Mouse (Mus musculus) bone marrow macrophage, adult 2 months (primary cell): Measurements from ENCODE around the gene Fam186b. TPM values are rescaled to one million over a fixed set of nuclear protein-coding genes. Genes with fewer than 3 reads are reported as not detected.

Source experiments
- H3K27ac ChIP-seq: 2 replicates; pipeline ENCODE4 v1.5.1; 2012; ENCODE audit warnings: low read depth, low read length; ENCODE audit not compliant: insufficient read depth
- H3K4me1 ChIP-seq: 2 replicates; pipeline ENCODE4 v1.6.1; 2012; ENCODE audit warnings: low read length; ENCODE audit not compliant: control insufficient read depth, insufficient read depth
- H3K4me3 ChIP-seq: 2 replicates; pipeline ENCODE4 v1.5.1; 2012; ENCODE audit warnings: mild to moderate bottlenecking, low read length, moderate library complexity; ENCODE audit not compliant: insufficient read depth
- CTCF ChIP-seq: IDR thresholded peaks from 2 replicates; pipeline ENCODE4 v1.5.1; 2012; ENCODE audit warnings: low read depth, mild to moderate bottlenecking, low read length, moderate library complexity
- POLR2A ChIP-seq: IDR thresholded peaks from 2 replicates; pipeline ENCODE4 v1.6.1; 2012; ENCODE audit warnings: mild to moderate bottlenecking, low read depth, low read length, borderline replicate concordance
- polyA plus RNA-seq: library from polyadenylated mRNA; stranded (reverse); fragments of >200 nt; gene quantifications from 2 replicates; pipeline ENCODE4 v1.2.4, GENCODE M21; 2012; ENCODE audit not compliant: missing spikeins, insufficient read depth, insufficient read length

The Fam186b gene
- polyA plus RNA-seq, 1 experiment = not detected

DNA sequence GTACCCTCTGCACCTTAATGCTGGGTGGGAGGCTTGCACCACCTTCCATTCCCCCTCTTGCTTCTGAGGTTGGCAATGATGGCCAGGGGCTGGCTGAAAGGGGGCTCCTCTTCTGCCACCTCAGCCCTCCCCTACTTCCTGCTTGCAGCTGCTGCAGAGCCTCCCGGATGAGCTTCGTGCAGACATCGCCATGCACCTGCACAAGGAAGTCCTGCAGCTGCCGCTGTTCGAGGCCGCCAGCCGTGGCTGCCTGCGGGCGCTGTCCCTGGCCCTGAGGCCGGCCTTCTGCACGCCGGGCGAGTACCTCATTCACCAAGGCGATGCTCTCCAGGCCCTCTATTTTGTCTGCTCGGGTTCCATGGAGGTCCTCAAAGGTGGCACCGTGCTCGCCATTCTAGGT is 62.0 kb downstream of the Fam186b start:
- no peaks in the 10 kb centered on the region for H3K4me1 ChIP-seq
- H3K27ac ChIP-seq = no peak overlapping the region
- no peak for TF ChIP-seq POLR2A
- H3K4me3 ChIP-seq = no peak overlapping the region

DNA sequence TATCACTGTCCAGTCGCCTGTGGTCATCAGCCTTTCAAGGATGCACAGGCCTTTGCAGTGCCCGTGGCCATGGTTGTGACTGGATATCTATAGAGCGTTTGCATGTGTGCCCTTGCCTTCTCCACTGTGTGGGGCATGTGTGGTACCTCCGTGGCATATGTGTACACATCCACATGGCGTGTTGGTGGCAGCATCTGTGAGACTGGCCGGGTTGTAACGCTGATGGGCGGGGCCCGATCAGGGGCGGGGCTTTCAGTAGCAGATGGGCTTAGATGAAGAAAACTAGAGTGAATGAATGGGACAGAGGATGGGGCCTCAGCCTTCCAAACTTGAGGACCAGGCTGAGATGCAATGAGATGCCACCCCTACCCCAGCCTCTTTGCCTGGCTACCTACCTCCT is 63.7 kb downstream of the Fam186b start:
- H3K27ac ChIP-seq = no peak overlapping the region
- no peaks in the 10 kb centered on the region for H3K4me1 ChIP-seq
- TF ChIP-seq CTCF (no peak), POLR2A (no peak)
- no peak overlapping the region for H3K4me3 ChIP-seq

DNA sequence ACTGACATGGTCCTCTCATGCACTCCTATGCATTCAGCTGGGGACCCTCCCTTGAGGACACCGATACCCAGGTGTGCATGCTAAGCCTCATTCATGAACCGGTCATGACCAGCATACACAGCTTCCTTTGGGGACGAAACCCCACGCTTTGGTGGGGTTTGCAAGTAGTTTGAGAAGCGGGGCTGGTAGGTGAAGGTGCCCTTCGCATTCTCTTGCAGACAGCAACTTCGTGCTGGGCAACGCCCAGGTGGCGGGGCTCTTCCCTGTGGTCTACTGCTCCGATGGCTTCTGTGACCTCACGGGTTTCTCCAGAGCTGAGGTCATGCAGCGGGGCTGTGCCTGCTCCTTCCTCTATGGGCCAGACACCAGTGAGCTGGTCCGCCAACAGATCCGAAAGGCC is 69.6 kb downstream of the Fam186b start:
- Histone ChIP-seq H3K4me1 (no peaks in the 10 kb centered on the region), H3K4me3 (no peak overlapping the region), H3K27ac (no peak overlapping the region)
- TF ChIP-seq POLR2A = no peak
- TF ChIP-seq CTCF = no peak

DNA sequence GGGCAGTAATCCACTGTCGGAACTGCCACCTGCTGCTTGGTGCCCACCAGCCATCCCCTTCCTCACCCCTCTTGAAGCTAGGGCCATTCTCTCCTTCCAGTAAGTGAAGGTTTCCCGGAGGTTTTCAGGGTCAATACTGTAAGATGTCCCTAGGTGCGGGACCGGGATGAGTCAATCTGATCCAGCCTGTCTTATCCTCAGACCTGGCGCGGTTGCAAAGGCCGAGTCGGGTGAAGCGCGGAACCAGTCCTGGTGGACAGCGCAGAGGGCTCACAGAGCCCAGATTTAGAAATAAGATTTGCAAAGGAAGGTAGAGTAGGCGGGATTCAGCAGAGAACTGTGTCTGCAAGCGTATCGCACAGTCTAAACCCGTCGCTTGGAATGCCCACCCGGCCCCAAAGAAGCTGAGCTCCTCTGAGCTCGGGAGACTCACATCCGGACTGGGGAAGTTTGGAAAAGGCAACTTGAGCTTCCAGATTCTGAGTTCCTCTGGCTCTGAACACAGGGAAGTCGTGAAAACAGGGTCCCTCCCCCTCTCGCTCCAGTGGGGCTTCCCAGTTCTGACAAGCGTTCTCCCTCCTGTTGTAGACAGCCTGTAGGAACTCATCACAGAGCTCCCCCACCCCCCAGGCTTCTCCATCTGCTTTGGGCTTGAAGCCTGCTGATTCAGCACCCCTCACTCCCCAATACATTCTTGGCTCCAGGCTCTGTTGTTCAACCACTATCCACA is 70.4 kb downstream of the Fam186b start:
- no peak overlapping the region for H3K27ac ChIP-seq
- no peak overlapping the region for H3K4me3 ChIP-seq
- no peak for TF ChIP-seq CTCF
- TF ChIP-seq POLR2A = no peak
- no peaks in the 10 kb centered on the region for H3K4me1 ChIP-seq

DNA sequence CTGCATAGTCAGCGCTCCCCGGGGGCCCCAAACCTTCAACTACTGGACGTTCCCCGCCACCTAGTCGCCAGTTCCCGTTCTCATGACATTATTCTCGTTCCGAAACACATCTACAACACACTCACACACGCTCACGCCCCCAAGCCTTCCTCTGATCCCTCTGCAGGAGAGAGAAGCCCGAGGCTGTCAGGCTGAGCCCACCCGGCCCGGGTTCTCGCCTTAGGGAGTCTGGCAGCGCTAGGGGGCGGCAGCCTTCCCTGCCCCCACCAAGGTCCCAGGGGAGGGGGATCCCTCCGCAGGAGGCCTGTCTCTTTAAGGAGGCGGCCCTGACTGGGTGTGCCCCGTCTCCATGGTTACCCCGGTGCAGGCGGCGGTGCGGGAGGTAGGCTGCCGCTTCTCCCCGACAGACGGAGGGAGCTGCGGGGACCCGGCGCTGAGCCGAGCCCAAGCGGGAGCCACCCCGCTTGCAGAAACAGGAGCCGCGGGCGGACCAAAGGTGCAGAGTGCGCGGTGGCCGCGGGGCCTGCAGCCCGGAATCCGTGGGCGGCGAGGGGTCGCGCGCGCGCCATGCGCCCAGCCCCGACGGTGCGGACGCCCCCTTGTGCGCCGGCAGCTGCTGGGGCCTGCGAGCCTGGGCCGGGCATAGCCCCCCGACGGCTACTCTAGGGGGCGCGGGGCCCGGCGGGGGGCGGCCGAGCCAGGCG is 71.3 kb downstream of the Fam186b start, which contains the start of gene Kcnh3:
Kcnh3 (plus strand) TSS at position 654 of the 704 bp plus-strand sequence.
- TF ChIP-seq CTCF (no peak), POLR2A (no peak)
- Histone ChIP-seq H3K4me1 (no peaks in the 10 kb centered on the region), H3K4me3 (peak within 1 kb of the TSS; percentile 44), H3K27ac (no peak within 1 kb of the TSS)

DNA sequence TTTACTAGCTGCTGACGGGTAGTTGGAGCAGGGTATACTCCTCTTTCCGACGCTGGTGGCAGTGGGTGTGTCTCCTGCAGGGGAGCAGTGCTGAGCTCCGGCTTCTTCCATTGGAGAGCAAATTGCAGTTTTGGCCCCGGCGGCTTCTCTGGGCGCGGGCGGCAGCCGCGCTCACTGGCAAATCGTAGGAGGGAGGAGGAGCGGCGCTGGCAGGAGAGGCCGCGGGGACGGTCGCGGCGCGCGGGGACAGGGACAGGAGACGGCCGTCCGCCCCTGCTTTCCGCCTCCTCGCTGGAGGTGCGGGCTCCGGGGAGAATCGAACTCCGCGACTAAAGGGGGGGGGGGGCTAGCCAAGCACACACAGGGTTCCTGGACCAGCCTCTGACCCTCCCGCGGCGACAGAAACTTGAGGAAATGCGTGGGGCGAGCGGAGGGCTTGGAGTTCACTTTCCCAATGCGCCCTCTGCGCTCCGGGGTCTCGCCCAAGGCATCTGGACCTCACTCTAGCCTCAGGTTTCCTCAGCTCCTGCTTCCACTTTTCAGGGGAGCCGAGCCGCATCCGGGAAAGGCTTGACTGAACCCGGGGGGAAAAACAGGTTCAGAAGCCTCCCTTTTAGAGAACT is 72.0 kb downstream of the Fam186b start:
- TF ChIP-seq POLR2A = no peak
- no peak for TF ChIP-seq CTCF
- peak overlapping the region; percentile 44 for H3K4me3 ChIP-seq
- no peak overlapping the region for H3K27ac ChIP-seq
- H3K4me1 ChIP-seq = no peaks in the 10 kb centered on the region

DNA sequence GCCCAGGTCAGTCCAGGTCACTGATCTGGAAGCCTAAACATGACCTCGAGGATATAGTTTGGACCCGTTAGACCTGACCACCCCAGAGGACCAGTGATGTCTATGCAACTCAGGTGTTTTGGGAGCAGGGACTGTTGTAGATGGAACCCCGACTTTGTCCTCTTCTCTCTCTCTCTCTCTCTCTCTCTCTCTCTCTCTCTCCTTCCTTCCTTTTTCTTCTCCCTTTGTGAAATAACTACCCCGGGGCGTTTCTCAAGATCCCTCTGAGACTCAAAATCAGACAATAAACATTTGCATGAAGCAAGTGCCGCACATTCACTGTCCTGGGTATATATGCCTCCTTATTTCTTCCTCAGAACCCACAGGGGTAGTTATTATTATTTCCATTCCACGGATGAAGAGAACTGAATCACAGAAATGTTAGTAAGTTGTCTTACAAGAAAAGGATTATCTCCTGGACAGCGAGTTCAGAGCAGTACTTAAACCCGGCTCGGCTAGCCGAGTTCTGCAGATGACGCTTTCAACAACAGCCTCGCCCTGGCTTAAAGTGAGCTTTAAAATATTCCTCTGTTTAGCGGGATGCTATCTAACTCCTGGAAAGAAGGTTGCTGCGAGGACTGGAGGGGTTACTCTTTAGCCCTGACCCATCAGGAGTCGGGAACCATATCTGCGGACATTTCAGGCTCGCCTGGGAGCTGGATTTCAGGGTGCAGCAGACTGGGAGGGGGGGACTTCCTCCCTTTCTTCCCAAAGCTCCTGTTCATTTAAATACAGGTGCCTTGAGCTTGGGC is 72.7 kb downstream of the Fam186b start:
- peak overlapping the region; percentile 44 for H3K4me3 ChIP-seq

DNA sequence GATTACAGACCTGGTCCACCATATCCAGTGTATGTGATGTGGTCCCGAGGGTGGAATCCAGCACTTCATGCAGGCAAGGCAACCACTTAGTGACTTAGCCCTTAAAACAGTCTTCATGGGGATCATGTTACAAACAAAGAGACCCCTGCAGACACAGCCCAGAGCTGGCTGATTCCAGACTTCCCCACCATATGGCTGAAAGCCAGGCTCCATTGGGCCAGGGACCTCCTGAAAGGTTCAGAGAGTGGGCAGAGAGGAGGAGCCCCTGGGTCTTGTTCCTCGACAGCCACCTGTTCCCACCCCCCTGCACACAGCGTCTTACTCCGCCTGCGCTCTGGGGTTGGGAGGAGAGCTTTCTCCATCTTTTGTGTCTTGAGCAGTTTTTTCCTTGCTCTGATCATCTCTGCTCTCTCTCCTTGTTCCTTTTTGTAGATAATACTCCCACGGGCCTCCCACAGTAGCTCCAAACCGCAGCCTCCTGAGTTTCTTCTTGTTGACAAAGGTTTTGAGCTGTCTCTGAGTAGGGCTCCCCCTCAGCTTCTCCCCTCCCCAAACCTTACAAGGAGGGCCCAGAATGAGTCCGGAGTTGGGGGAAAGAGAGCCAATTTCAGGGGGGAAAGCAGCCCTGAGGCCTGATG is 74.3 kb downstream of the Fam186b start:
- Histone ChIP-seq H3K27ac (no peak overlapping the region), H3K4me3 (no peak overlapping the region), H3K4me1 (no peaks in the 10 kb centered on the region)
- TF ChIP-seq POLR2A (no peak), CTCF (no peak)

More for the DNA sequence above, 72.7 kb downstream of the Fam186b start:
- no peaks in the 10 kb centered on the region for H3K4me1 ChIP-seq
- H3K27ac ChIP-seq = no peak overlapping the region
- no peak for TF ChIP-seq POLR2A
- TF ChIP-seq CTCF = no peak

Other genes with a start within 250 kb of the Fam186b start
- gene Prph, start 240.7 kb downstream of the Fam186b start, polyA plus RNA-seq = not detected in 2 replicates
- 15.6 and 18.3 TPM in 2 replicates for gene Troap, start 221.3 kb downstream of the Fam186b start, polyA plus RNA-seq
- not detected in 2 replicates for gene C1ql4, start 208.1 kb downstream of the Fam186b start, polyA plus RNA-seq
- gene Dnajc22, start 202.7 kb downstream of the Fam186b start, polyA plus RNA-seq = not detected in 2 replicates
- 5.9 and 7.3 TPM in 2 replicates for gene Spats2, start 170.0 kb downstream of the Fam186b start, polyA plus RNA-seq
- gene Kcnh3, start 71.0 kb downstream of the Fam186b start, polyA plus RNA-seq = not detected in 2 replicates
- 29.4 and 29.9 TPM in 2 replicates for gene Mcrs1, start 43.9 kb downstream of the Fam186b start, polyA plus RNA-seq
- gene Prpf40b, start 801 bp downstream of the Fam186b start, polyA plus RNA-seq = 11.0 and 16.2 TPM in 2 replicates
- 18.9 and 23.2 TPM in 2 replicates for gene Fmnl3, start 74.6 kb upstream of the Fam186b start, polyA plus RNA-seq
- gene Tmbim6, start 97.0 kb upstream of the Fam186b start, polyA plus RNA-seq = 647 and 669 TPM in 2 replicates
- gene Nckap5l, start 161.9 kb upstream of the Fam186b start, polyA plus RNA-seq = 4.0 and 10.3 TPM in 2 replicates
- 5.2 and 6.7 TPM in 2 replicates for gene Bcdin3d, start 178.8 kb upstream of the Fam186b start, polyA plus RNA-seq
- gene Faim2, start 232.3 kb upstream of the Fam186b start, polyA plus RNA-seq = 0.05 TPM in 1 of 2 replicates, not detected in the other